Mouse (Mus musculus) C2C12 (cell line): ENCODE measurements around the gene Palld.

Experiments used
- CEBPB ChIP-seq: IDR thresholded peaks from one replicate; pipeline ENCODE4 v1.6.1; 2011; ENCODE audit warnings: low read depth, mild to moderate bottlenecking, control low read depth, moderate library complexity
- USF1 ChIP-seq: IDR thresholded peaks from one replicate; pipeline ENCODE4 v1.6.1; 2011; ENCODE audit warnings: low read depth, mild to moderate bottlenecking, control low read depth, moderate library complexity

GRCm38 (mm10) chr8:61697728-61698385 is 204.6 kb downstream of the Palld start:
- TF ChIP-seq USF1: no peak
- TF ChIP-seq CEBPB: no peak
